Mouse (Mus musculus): ENCODE measurements around the gene Sc5d. TPM values are rescaled to one million over a fixed set of nuclear protein-coding genes. Genes with fewer than 3 reads are reported as not detected.

Gene Sc5d
- total RNA-seq, 1 experiment from 2014 or later: 71.3 TPM

DNA sequence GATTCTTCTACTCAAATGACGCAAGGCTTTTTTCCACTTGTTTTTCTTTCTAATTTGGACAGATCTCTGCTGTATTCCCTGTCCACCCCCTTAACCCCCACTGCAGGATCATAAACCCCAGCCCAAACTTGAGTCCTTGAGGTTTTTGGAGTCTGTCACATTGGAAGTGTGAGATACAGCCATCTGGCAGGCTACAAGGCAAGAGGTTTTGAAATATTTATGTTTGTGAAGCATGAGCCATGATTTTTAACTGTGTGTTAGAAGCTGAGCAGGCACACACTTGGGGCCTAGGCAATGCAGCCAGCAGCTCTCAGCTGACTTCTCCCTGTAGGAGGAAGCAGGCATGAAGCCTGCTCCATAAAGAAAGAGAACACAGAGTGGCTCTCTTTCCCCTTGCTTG is 57.3 kb downstream of the Sc5d start:
- no peak for ATAC-seq (ENCODE audit: extremely low read depth, insufficient number of reproducible peaks, low FRiP score, poor library complexity, severe bottlenecking)

DNA sequence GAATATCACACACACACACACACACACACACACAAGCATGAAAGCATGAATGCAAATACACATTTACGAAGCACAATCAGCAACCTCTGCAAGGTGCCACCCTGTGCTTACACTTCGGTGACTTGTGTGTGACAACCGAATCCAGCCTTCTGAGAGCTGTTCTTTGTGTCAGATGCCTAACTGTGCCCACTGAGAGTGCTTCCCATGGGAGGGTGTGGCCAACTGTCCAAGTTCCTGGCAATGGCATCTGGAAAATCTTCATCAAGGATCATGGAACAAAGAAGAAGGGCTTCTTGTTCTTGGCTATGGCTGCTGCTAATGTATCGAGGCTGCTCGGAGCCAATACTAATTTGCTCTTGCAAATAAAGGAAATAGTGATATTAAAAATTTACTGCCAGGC is 61.8 kb downstream of the Sc5d start:
- ATAC-seq (ENCODE audit: extremely low read depth, insufficient number of reproducible peaks, low FRiP score, poor library complexity, severe bottlenecking): no peak

Other genes with a start within 250 kb of the Sc5d start
- 731 and 761 TPM in 2 replicates for gene Sorl1, start 140.0 kb downstream of the Sc5d start, total RNA-seq (2017)
- not detected in 2 replicates for gene Tecta, start 135.7 kb upstream of the Sc5d start, total RNA-seq (2017)
- 21.4 and 22.0 TPM in 2 replicates for gene Tbcel, start 243.6 kb upstream of the Sc5d start, total RNA-seq (2017)